Mouse (Mus musculus): ENCODE measurements at regions not wholly inside any gene's neighbourhood (a gene's known extent, or its start where the extent isn't known, plus 50 kb on each side); places are given as distances from the start of the nearest gene placed in this dataset.

DNA sequence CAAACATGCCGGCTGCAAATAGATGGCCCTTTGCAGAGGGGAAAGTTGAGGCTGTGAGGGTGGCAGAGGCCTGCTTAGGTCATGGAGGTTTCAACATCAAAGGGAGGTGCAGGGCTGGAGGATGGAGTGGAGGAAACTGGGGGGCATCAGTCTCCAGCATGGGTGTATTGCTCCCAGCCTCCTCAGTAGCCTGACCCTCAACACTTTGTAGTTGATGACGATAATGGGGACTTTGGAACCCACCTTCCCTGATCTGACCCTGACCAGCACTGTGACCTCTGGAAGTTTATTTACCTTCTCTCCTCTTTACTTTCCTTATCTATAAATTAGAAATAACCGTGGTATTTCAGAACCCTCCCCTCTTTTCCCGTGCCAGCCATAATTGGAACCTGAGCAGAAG, 56.2 kb downstream of the Gm26897 start:
- no peak for DNase-seq (ENCODE audit: low read depth, low spot score)

GRCm38 (mm10) chr5:111790527-111790926, 56.8 kb downstream of the Gm26897 start:
- DNase-seq (ENCODE audit: low read depth, low spot score) = no peak

DNA sequence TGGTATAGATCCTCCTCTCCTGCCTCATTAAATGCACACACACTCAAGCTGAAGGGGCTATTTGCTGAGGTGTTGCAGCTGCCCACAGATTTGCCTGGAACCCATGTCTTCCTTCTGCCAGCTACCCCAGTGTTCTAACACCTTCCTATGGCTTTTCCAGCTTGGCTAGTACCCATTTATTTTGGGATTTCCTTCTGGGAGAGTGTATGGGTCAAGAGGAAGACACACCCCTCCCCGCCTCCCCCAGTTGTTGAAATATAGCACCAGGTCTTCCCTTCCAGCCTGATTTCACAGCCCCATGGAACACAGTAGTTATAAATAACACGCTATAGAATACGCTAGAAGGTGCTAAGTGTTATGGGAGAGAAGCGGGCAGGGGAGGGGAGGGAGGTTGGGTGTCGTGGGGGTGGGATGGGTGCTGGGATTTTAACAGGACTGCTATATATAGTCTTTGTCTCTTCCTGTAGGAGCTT, 57.4 kb downstream of the Gm26897 start:
- DNase-seq (ENCODE audit: low read depth, low spot score) = no peak

GRCm38 (mm10) chr5:111792746-111793145, 59.0 kb downstream of the Gm26897 start:
- DNase-seq (ENCODE audit: low read depth, low spot score) = no peak

DNA sequence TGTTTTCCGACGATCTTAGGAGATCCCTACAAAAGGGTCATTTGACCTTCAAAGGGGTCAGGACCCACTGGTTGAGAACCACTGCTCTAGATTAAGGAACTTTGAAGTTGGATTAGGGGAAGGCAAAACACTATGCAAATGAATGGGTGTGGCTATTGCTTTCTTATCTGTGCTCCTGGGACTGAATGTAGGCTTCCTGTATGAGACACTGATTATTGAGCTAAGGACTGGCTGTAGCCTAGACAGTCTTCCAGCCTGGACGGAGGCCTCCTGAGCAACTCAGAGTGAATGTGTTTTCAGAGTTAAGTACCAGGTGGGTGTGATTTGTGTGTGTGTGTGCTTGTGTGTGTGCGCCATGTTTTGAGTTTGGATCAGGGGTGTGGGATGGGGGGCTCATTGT, 59.5 kb downstream of the Gm26897 start:
- no peak for DNase-seq (ENCODE audit: low read depth, low spot score)

DNA sequence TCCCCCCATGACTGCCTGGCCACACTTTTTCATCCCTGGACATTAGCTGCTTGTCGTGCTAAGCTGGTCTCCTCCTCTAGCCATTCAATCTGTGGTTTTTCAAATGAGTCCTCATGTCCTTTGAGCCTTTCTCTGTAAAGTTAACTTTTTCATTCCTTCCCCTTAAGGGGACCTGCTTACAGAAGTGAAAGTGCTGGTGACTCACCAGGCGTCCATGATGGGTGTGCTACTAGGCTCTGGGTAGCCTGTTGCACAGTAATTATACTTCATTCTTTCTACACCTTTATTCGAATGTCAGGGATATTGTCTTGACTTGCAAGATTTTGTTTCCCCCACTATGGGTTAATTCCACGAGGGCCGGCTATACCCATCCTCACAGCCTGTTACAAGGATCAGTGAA, 63.2 kb downstream of the Gm26897 start:
- DNase-seq (ENCODE audit: low read depth, low spot score) = no peak

- no peak for DNase-seq (ENCODE audit: low read depth, low spot score)
Measured at GRCm38 (mm10) chr5:111799700-111800311, 66.1 kb downstream of the Gm26897 start.

GRCm38 (mm10) chr5:111800511-111800910, 66.8 kb downstream of the Gm26897 start:
- DNase-seq (ENCODE audit: low read depth, low spot score) = no peak

- DNase-seq (ENCODE audit: low read depth, low spot score) = no peak
Measured at GRCm38 (mm10) chr5:111801051-111801450, 67.3 kb downstream of the Gm26897 start.

DNA sequence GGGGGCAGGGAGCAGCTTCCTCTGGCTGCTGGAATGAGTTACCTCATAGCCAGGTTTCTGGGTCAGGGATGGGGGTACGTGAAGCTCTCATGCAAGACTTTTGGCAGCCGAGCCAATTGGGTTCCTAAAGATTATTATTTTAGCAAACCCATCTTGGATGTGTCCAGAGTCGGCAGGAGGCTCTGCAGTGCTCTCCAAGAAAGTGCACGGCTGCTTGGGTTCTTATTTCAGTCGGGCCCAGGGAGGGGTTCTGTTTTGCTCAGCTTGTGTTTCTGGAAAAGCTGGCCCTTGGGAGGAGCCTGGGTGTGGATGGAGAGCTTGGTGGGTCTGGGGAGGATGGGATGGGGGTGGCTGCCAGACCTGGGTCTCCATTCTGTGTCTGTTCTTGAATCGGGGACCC, 70.8 kb downstream of the Gm26897 start:
- no peak for DNase-seq (ENCODE audit: low read depth, low spot score)

- no peak for DNase-seq (ENCODE audit: low read depth, low spot score)
Measured at GRCm38 (mm10) chr5:111805150-111805549, 71.4 kb downstream of the Gm26897 start.

DNA sequence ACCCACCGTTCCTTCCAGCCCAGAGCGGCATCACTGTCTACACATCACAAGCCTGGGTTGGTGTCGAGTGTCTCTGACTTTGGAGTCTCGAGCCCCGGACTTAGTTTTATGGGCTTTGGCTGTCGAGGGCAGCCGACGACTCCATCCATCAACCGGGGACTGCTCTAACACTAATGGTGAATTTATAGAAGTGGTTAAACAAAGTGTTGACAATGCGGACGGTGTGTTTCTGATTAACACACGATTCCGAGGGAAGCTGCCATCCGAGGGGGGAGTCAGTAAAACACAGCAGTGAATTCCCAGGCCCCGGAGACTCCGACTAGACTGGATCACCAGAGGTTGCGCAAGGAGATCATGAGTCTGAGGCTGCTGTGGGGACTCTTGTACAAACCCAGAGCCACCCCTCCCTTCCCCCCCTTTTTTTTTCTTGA, 72.1 kb downstream of the Gm26897 start:
- no peak for DNase-seq (ENCODE audit: low read depth, low spot score)

GRCm38 (mm10) chr5:111810079-111810808, 76.5 kb downstream of the Gm26897 start:
- no peak for DNase-seq (ENCODE audit: low read depth, low spot score)

- DNase-seq (ENCODE audit: low read depth, low spot score) = no peak
Measured at GRCm38 (mm10) chr5:111812581-111812980, 78.9 kb downstream of the Gm26897 start.

GRCm38 (mm10) chr5:111813090-111813753, 79.5 kb downstream of the Gm26897 start:
- no peak for DNase-seq (ENCODE audit: low read depth, low spot score)

- DNase-seq (ENCODE audit: low read depth, low spot score) = no peak
Measured at GRCm38 (mm10) chr5:111814893-111815760, 81.4 kb downstream of the Gm26897 start.

DNA sequence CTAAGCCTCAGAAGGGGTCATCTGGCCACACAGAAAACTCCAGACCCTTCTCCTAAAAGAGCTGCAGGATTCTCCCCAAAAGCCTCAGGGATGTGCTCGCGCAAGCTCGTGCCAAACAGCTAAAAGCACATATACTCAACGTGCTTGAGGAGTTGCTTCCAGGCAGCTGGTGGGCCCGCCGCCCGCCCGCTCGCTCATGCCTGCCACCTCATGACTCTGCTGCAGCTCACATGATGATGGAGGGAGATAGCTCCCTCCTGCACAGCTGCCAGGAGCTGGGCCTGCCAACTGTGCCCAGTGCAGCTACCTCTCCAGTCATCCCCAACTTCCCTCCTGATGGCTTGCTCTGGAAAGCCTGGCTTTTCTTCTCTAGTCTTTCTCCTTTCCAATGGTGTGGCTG, 87.2 kb downstream of the Gm26897 start:
- DNase-seq (ENCODE audit: low read depth, low spot score) = no peak

DNA sequence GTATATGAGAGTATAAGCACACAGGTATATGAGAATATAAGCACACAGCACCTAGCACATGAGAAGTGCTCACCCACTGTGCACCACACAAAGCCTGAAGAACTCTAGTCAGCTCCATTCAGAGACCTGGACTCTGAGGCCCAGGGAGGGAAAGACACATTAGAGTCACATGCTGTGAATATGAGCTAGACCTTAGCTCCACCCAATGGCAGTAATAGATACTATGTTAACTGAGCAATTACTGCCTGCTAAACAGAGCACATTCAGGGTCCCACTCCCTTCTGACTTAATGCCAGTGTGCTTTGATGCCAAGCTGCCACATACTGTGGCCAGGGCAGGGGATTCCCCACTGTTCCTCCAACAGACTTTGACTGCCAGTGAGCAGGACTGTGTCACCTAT, 89.2 kb downstream of the Gm26897 start:
- DNase-seq (ENCODE audit: low read depth, low spot score) = no peak

GRCm38 (mm10) chr5:111823420-111823819, 89.7 kb downstream of the Gm26897 start:
- DNase-seq (ENCODE audit: low read depth, low spot score) = no peak

DNA sequence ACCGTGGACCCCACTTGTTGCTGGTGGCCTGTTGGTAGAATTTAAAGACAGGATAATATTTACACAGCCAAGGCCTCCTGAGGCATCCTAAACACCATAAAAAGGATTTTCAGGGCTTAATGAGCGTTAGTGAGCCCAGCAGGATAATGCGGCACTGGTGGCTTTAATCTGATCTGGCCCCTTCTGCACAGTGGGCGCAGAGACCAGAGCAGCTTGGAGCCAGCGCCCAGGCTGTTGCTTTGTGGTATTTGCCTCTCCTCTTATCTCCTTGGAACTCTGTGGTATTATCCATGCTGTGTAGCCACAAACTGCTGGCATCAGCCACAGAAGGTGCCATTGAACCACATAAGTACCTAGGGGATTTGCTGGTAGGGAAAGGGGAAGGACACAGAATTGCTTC, 90.1 kb downstream of the Gm26897 start:
- DNase-seq (ENCODE audit: low read depth, low spot score) = peak; percentile 11

- DNase-seq (ENCODE audit: low read depth, low spot score) = no peak
Measured at GRCm38 (mm10) chr5:111824600-111825130, 90.9 kb downstream of the Gm26897 start.
